Mouse (Mus musculus): Measurements from ENCODE around the gene Laptm5.

Gene Laptm5

DNA sequence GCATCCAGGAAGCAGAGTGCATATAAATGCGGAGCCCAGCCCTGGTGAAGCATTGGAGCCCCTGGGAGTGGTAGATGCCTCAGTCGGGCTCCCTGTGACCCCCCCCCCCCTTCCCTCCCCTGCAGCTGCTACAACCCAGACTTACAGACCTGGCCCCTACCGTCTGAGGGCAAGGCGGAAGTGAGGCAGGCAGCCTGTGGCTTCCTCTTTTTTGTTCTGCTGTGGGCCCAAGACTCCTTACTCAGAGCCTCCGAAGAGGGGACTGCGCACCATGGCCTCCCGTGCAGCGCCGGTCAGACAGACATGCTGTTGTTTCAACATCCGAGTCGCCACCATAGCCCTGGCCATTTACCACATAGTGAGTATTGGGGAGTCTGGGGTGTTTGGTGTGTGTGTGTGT is at the start of gene Laptm5:
TSS of gene Laptm5 (plus strand) at position 49 of the 400 bp plus-strand sequence.
- peak; percentile 95 for DNase-seq (ENCODE audit: low read depth)

GRCm38 (mm10) chr4:130865460-130865859 is 47.5 kb upstream of the Laptm5 start:
- DNase-seq (ENCODE audit: low read depth) = no peak

DNA sequence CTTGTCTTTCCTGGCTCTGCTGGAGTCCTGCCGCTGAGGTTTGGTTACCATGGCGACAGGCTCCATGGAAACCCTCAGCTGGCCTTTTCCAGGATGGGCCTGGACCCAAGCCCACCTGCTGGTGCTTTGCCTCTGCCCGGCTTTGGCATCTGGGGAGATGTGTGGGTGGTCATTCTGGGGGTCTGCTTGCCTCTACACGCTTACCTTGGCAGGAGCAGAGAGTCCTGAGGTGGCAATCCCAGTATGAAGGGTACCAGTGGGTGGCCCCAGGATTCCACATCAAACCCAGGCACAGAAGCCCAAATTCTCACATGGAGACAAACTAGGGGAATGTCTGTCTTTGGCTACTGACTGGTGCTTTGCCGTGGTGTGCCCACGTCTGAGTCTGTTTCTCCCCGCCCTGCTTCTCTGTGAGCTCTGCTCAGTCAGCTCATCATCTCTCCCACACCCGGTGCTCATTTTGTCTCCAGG is 47.0 kb upstream of the Laptm5 start:
- no peak for DNase-seq (ENCODE audit: low read depth)

DNA sequence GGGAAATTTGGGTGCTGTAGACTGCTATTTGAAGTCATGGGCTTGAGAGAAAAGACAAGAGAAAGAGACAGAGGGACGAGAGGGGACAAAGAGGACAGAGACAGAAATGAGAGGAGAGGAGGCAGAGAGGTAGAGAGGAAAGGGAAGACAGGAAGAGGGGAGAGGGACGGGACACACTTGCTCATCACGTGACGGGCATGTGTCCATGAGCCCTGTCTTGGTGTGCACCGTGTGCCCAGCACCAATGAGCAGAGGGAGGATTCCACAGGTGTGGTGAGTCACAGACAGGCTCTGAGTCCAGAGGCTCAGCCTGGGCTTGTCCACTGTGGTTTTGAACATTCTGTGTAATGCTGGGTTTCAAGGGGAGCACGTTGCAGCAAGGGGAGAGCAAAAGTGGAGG is 45.0 kb upstream of the Laptm5 start:
- no peak for DNase-seq (ENCODE audit: low read depth)

DNA sequence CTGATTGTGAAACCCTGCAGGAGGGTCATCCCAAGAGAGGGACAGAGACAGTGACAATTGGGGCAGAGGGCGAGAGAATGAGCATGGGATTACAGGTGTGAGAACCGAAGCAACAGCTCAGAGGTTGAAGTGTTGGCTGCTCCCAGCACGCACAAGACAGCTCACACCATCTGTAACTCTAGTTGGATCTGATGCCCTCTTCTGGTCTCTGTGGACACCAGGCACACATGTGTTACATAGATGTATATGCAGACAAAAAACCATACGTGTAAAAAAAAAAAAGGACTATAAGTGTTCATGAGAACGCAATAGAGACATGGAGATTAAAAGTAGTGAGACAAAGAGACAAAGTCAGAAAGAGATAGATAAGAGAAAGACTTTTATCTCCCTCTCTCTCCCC is 44.1 kb upstream of the Laptm5 start:
- DNase-seq (ENCODE audit: low read depth) = no peak

GRCm38 (mm10) chr4:130872414-130872813 is 40.5 kb upstream of the Laptm5 start:
- no peak for DNase-seq (ENCODE audit: low read depth)

DNA sequence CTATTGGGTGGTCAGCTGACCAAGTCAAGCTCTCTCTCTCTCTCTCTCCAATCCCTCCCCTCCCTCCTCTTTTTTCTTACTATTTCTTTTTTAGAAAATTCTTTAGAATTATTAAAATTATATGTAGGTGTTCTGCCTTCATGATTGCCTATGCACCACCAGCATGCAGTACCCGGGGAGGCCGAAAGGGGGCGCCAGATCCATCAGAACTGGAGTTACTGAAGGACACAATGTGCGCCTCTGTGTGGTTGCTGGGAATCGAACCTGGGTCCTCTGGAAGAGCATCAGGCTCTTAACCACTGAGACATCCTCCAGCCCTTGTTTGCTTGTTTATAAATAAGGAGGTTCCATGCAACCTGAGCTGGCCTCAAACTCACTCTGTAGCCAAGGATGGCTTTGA is 39.5 kb upstream of the Laptm5 start:
- DNase-seq (ENCODE audit: low read depth) = no peak

- no peak for DNase-seq (ENCODE audit: low read depth)
Observed at GRCm38 (mm10) chr4:130874601-130875000, 38.3 kb upstream of the Laptm5 start.

DNA sequence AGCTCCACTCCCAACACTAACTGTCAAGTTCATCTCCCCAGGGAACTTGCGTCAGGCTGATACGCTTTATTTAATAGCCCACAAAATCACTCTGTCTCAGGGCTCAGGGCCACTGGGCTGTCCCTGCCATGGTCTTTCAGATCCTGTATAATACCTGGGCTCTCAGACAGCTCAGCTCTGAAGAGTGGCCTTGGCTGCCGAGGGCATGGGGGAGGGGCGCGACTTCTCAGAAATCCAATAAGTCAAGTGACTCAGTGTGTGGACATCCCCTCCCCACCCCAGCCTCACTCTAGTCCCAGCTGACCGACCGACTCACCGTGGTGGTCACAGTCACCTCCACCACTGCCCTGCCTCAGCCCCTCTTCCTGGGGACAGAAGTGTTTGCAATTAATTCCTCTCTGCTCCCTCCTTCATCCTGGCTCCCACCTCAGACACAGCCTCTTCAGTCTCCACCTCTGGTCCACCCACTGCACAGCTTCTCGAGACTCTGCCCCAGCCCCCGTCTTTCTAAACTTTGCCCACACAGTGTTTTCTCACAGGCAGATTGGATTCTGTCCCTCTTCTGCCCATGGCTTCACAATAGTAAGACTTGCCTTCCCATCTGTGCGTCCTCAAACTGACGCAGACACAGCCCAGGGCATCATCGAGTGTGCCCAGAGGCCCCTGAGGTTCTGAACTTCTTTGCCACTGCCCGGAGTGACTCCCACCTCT is 36.8 kb upstream of the Laptm5 start:
- DNase-seq (ENCODE audit: low read depth) = no peak

DNA sequence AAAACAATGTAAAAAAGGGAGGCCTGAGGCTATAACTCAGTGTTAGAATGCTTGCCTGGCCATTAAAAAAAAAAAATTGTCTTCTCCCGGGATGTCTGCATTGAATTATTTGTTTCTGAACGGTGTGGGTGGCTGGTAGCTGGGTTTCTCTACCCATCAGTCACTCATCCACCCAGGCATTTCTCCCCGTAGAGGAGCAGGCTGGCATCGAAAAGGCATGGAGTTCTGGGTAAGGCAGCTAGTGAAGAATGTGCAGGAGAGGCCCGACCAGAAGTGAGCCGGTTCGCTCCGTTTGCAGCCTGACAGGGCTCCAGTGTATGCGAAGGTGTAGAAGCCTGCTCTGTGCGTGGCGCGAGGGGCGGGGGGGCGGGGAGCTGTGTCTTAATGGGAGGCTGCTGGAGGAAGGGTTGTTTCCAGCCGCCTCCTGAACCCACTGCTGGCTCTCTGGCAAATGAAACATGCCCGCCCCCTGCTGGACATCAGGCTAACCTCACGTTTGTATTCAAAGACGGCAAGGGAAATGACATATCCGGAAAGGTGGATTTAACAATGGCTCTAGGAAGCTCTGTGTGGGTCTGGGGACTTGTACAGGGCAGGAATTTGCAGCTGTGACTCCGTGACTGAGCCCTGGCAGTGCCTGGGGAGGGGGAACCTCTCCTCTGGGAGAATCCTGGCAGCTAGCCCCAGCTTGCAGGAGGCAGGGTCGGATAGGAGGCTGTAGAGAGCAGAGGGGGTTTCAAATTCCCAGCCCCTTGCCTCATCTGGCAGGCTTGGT is 34.5 kb upstream of the Laptm5 start:
- peak; percentile 73 for DNase-seq (ENCODE audit: low read depth)

DNA sequence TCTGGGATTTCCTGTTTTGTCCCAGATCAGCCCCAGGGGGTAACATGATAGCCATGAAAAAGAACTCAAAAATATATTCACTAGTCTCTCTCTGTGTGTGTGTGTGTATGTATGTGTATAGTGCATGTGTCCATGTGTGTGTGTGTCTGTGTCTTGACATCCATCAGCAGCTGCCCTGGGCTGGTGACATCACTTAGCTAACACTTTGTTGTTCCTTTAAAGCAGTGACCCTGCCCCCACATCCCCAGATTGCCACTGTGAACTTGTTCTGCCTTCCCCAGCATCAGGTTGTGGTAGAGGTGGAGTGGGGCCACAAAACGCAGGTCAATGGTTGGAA is 33.9 kb upstream of the Laptm5 start:
- DNase-seq (ENCODE audit: low read depth) = no peak

- DNase-seq (ENCODE audit: low read depth) = no peak
Observed at GRCm38 (mm10) chr4:130881336-130881735, 31.6 kb upstream of the Laptm5 start.

- DNase-seq (ENCODE audit: low read depth) = no peak
Observed at GRCm38 (mm10) chr4:130882762-130883161, 30.2 kb upstream of the Laptm5 start.

DNA sequence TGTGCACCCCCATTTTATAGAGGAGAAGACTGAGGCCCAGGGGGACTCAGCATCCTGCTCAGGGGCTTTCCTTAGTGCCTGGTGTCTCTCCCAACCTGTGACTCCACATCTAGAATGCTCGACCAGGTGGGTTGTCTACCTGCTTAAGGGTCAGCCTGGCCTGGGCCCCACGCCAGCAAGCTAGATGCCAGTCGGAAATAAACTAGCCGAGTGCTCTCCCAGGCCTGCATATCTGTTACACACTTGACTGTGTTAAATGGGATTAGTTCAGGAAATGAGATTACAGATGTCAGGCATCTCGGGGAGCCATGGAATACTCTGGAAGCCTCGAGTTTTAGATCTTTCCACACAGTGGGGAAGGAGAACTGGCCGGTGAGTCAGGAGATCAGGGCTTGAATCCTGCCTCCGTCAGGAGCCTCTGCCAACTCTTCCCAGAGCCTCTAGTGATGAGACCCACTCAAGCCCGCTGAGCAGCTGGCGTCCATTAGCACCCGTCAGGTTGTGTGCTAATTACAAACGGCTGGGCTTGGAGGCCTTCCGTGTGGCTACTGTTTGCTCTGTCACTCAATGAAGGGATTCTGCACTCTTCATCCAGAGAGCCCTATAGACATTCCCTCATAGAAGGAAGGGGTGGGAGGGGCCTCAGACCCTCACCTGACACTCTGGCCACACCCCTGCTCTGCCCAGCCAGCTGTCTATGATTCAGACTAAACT is 28.9 kb upstream of the Laptm5 start:
- no peak for DNase-seq (ENCODE audit: low read depth)

GRCm38 (mm10) chr4:130887148-130887745 is 25.7 kb upstream of the Laptm5 start:
- DNase-seq (ENCODE audit: low read depth) = no peak

- DNase-seq (ENCODE audit: low read depth) = no peak
Observed at GRCm38 (mm10) chr4:130889777-130890510, 23.0 kb upstream of the Laptm5 start.

DNA sequence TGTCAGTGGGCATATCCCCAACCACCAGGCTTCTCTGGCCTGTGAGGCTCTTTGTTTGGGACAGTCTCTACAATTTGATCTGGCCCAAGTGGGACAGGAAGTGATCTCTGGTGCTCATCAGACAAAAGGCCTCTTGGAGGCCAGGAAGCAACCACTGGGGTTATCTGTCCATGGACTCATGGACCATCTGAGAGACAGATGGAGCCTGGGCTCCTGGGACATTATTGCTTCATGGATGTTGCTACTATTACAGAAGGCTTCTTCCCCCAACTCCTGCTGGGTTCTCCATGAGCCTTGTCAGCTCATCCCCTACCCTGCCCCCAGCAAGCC is 22.4 kb upstream of the Laptm5 start:
- no peak for DNase-seq (ENCODE audit: low read depth)

GRCm38 (mm10) chr4:130892001-130892587 is 20.8 kb upstream of the Laptm5 start:
- DNase-seq (ENCODE audit: low read depth) = peak; percentile 60

GRCm38 (mm10) chr4:130893688-130894087 is 19.2 kb upstream of the Laptm5 start:
- no peak for DNase-seq (ENCODE audit: low read depth)

- DNase-seq (ENCODE audit: low read depth) = no peak
Observed at GRCm38 (mm10) chr4:130895701-130896100, 17.2 kb upstream of the Laptm5 start.

DNA sequence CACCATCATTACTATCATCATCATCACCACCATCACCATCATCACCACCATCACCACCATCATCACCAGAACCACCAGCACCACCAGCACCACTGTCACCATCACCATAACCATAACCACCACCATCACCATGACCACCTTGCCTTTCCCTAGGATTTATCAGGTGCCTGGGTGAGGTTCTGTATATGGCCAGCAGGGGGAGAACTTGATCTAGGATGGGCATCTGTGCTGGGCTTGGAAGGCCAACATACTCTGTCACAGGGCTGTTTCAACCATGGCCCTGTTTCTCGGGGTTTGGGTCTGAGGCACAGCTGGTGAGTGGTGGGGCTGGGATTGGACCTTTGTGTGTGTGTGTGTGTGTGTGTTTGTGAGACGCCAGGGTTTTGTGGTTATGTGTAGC is 16.6 kb upstream of the Laptm5 start:
- peak; percentile 78 for DNase-seq (ENCODE audit: low read depth)

- peak; percentile 59 for DNase-seq (ENCODE audit: low read depth)
Observed at GRCm38 (mm10) chr4:130899383-130899781, 13.5 kb upstream of the Laptm5 start.
